Mouse (Mus musculus) lung, postnatal 25 days (tissue): ENCODE measurements around the gene Tubal3.
"Not testable (repeated sequence)": the region's sequence is repeated elsewhere in the genome, so short reads cannot be mapped to it uniquely, and the experiment has no call there.

ENCODE experiments used
- DNase-seq: peaks from one replicate; pipeline ENCODE4 v3.0.0; 2022; ENCODE audit warnings: low spot score

Gene Tubal3

GRCm38 (mm10) chr13:3917571-3918311, at the start of gene Tubal3, which contains the start of gene Net1:
Gene Tubal3 (plus strand): TSS chr13:3918274.
Gene Net1 (minus strand): TSS chr13:3918220.
- DNase-seq: peak; percentile 88

GRCm38 (mm10) chr13:3869901-3870300, 48.2 kb upstream of the Tubal3 start:
- no peak for DNase-seq

- no peak for DNase-seq
These were observed 45.2 kb upstream of the Tubal3 start for GRCm38 (mm10) chr13:3872832-3873231.

- DNase-seq: no peak
These were observed 41.6 kb upstream of the Tubal3 start for GRCm38 (mm10) chr13:3876448-3876847.

GRCm38 (mm10) chr13:3877185-3877584, 40.9 kb upstream of the Tubal3 start:
- DNase-seq: no peak

- DNase-seq: no peak
These were observed 40.3 kb upstream of the Tubal3 start for GRCm38 (mm10) chr13:3877679-3878220.

- DNase-seq: no peak
These were observed 31.4 kb upstream of the Tubal3 start for GRCm38 (mm10) chr13:3886663-3887062.

- no peak for DNase-seq
These were observed 29.0 kb upstream of the Tubal3 start for GRCm38 (mm10) chr13:3889111-3889510.

GRCm38 (mm10) chr13:3890061-3890460, 28.0 kb upstream of the Tubal3 start:
- no peak for DNase-seq

- DNase-seq: no peak
These were observed 26.5 kb upstream of the Tubal3 start for GRCm38 (mm10) chr13:3891479-3892087.

- no peak for DNase-seq
These were observed 25.5 kb upstream of the Tubal3 start for GRCm38 (mm10) chr13:3892601-3893000.

- DNase-seq: peak; percentile 95
These were observed 24.8 kb upstream of the Tubal3 start for GRCm38 (mm10) chr13:3893126-3893734.

- no peak for DNase-seq
These were observed 23.5 kb upstream of the Tubal3 start for GRCm38 (mm10) chr13:3894549-3894948.

GRCm38 (mm10) chr13:3895397-3895980, 22.6 kb upstream of the Tubal3 start:
- DNase-seq: no peak

- DNase-seq: peak; percentile 36
These were observed 22.0 kb upstream of the Tubal3 start for GRCm38 (mm10) chr13:3896032-3896431.

GRCm38 (mm10) chr13:3896913-3897312, 21.2 kb upstream of the Tubal3 start:
- peak; percentile 85 for DNase-seq

GRCm38 (mm10) chr13:3898202-3898601, 19.9 kb upstream of the Tubal3 start:
- DNase-seq: not testable (repeated sequence)

GRCm38 (mm10) chr13:3899301-3899700, 18.8 kb upstream of the Tubal3 start:
- no peak for DNase-seq

- no peak for DNase-seq
These were observed 10.8 kb upstream of the Tubal3 start for GRCm38 (mm10) chr13:3907151-3907696.

GRCm38 (mm10) chr13:3908262-3908661, 9.8 kb upstream of the Tubal3 start:
- DNase-seq: peak; percentile 36

GRCm38 (mm10) chr13:3910356-3910755, 7.7 kb upstream of the Tubal3 start:
- no peak for DNase-seq

GRCm38 (mm10) chr13:3913504-3913903, 4.6 kb upstream of the Tubal3 start:
- no peak for DNase-seq
